Mouse (Mus musculus) gastrocnemius, adult 18-20 months (tissue): ENCODE data around the gene Eps8l3. TPM values are rescaled to one million over a fixed set of nuclear protein-coding genes. Genes with fewer than 3 reads are reported as not detected.

Experiments
- DNase-seq: peaks from one replicate; pipeline ENCODE4 v3.0.0; 2021; ENCODE audit warnings: low spot score
- long read RNA-seq, 2 experiments: library from polyadenylated mRNA; stranded (forward); transcript quantifications; one replicate each; pipeline ENCODE4 v2.0.0; 2021
- total RNA-seq, 2 experiments: library from RNA; stranded (reverse); gene quantifications; 2 replicates each; pipeline ENCODE4 v1.2.3; 2021

Eps8l3 gene
- not detected for total RNA-seq
- long read RNA-seq, experiment 1 = 0 reads
- long read RNA-seq, experiment 2 = 0 reads

- DNase-seq = no peak
Measured at GRCm38 (mm10) chr3:107877005-107877404, at the start of gene Eps8l3. TSS of gene Eps8l3 (plus strand) at chr3:107877229.

GRCm38 (mm10) chr3:107827873-107828405 is 49.1 kb upstream of the Eps8l3 start:
- DNase-seq = no peak

- peak; percentile 58 for DNase-seq
Measured at GRCm38 (mm10) chr3:107828518-107828917, 48.5 kb upstream of the Eps8l3 start.

- DNase-seq = no peak
Measured at GRCm38 (mm10) chr3:107828997-107829396, 48.0 kb upstream of the Eps8l3 start.

DNA sequence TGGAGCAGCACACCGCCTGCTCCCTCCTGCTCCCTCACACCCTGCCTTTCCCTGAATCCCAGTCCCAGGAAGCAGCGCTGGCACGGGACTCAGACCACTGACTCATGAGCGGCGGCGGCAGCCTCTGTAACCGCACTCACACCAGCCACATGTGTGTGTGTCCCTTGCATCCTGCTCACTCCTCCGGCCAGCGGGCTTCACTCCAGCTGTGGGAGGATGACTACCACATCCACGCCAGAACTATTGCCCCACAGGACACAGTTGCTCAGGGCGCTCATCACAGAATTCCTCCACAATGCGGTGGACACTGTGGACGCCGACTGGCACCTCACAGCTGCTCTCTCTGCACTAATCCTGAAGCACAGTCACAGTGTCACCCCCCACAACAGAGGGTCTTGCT is 47.4 kb upstream of the Eps8l3 start:
- DNase-seq = peak; percentile 77

GRCm38 (mm10) chr3:107831875-107832554 is 45.0 kb upstream of the Eps8l3 start:
- peak; percentile 55 for DNase-seq

GRCm38 (mm10) chr3:107832645-107833044 is 44.4 kb upstream of the Eps8l3 start:
- DNase-seq = no peak

DNA sequence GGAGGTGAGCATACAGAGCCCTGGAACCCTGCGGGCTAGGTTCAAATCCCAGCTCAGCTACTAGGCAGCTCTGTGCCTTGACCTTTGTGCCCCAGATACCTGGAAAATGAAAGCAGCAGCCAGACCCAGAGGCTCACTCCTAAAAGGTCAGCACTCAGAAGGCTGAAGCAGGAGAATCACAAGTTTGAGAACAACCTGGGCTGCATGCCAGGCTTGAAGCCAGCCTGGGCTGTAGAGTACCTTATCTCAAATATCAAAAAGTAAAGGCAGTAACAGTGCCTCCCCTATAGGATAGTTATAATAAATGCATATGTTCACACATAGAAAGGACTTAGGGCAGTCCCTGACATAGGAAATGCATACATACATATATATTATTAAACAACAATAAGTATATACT is 43.7 kb upstream of the Eps8l3 start:
- DNase-seq = no peak

DNA sequence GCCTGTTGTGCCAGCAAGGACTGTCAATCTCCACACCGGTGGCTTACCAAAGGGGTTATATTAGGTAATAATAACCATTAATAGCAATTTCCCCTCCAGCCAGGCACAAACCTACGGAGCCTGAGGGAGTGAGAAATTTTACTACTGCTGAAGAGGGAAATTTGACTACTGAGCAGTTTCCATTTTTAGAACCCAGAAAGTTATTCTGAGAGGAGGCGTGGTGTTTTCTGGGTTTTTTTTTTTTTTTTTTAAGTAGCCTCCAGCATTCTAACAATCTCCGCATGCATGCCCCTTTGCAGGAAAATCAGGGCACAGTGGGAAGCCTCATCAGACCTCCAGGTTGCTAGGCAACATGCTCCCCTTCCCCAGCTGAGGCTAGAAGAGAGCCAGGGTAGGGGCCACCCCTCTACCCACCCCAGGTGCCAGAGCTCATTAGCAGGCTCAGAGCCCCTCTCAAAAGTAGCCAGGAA is 43.1 kb upstream of the Eps8l3 start:
- DNase-seq = no peak

DNA sequence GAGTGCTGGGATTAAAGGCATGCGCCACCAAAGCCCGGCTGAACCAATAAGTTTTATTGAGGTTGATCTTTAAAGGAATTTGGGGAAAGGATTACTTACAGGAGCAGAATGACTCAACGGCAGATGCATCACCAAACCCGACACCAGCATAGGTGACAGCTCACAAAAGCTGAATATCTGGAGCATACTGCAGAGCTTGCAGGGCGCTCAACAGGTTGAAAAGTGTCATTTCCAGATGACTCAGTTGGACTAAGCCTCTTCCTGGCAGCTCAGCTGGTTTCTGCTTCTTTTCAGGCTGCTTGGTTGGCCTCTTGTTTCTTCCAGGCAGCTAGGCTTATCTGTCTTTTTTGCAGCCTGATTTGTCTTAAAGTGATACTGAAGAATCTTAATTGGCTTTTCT is 41.7 kb upstream of the Eps8l3 start:
- no peak for DNase-seq

GRCm38 (mm10) chr3:107839855-107840254 is 37.2 kb upstream of the Eps8l3 start:
- DNase-seq = no peak

DNA sequence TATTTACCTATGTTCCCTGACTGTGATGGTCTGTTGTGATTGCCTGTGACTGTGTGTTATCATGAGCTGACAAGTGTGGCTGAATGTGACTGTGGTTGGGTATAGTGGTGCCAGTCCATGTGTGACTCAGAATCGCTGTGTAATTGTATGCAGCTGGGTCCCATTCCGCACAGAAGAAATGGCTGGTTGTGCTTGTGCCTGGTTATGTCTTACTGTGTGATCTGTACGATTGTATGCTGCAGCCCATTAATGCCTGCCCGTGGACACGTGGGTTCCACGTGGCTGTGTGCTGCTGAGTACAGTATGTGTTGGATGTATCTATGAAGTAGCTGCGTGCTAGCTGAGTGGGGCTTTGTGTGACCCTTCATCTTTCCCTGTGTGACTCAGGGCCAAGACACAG is 36.2 kb upstream of the Eps8l3 start:
- no peak for DNase-seq

DNA sequence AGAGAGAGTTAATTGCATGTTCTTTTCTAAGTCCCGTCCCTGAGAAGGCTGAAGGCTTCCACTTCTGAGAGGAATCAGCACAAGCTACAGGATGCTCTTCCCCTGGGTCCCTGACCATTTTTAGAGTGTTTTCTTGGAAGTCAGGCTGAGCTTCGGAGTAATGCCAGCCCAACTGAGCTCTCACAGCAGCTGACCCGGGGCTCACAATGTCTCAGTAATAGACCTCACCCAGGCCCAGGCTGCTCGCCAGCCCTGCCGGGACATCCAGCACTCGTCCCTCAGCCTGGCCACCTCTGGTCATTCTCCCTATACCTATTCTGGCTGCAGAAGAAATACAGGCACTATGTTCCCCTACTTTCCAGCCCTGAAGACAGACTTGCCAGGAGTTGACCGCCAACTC is 35.7 kb upstream of the Eps8l3 start:
- DNase-seq = peak; percentile 92

DNA sequence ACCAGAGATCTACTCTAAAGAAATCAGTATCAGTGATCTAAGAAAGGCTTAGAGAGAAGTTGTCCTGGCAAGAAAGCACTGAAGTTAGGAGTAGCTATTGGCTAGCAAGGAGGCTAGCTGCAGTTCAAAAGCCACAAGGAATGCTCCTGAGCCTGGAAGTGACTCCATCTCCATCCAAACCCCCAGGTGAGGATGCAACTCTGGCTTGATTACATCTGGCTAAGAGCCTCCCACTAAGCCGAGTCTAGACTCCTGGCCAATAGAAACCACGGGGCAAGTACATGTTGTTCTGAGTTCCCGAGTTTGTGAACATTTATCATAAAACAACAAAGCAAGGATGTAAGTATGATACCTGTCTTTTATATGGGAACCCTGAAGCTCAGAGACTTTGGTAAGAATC is 33.6 kb upstream of the Eps8l3 start:
- no peak for DNase-seq

GRCm38 (mm10) chr3:107844001-107844400 is 33.0 kb upstream of the Eps8l3 start:
- no peak for DNase-seq

DNA sequence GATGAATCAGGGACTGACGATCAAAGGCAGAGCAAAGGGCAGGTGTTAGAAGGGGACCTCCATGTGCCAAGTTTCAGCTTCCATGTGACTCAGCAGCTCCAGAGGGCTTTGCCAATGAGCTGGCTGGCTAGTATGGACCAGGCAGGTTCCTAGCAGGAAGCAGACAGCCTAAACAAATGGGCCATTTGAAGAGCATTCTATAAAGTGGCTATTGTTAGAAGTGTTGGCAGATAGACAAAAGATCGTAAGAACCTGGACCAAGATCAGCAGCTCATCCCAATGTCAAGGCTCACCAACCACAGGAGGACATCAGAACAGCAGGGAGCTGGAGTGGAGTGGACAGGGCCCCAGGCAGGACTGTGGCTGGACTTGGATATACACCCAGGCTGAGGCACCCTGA is 32.5 kb upstream of the Eps8l3 start:
- DNase-seq = no peak

GRCm38 (mm10) chr3:107846175-107846574 is 30.9 kb upstream of the Eps8l3 start:
- no peak for DNase-seq

GRCm38 (mm10) chr3:107846835-107847234 is 30.2 kb upstream of the Eps8l3 start:
- no peak for DNase-seq

- DNase-seq = no peak
Measured at GRCm38 (mm10) chr3:107848126-107848525, 28.9 kb upstream of the Eps8l3 start.

DNA sequence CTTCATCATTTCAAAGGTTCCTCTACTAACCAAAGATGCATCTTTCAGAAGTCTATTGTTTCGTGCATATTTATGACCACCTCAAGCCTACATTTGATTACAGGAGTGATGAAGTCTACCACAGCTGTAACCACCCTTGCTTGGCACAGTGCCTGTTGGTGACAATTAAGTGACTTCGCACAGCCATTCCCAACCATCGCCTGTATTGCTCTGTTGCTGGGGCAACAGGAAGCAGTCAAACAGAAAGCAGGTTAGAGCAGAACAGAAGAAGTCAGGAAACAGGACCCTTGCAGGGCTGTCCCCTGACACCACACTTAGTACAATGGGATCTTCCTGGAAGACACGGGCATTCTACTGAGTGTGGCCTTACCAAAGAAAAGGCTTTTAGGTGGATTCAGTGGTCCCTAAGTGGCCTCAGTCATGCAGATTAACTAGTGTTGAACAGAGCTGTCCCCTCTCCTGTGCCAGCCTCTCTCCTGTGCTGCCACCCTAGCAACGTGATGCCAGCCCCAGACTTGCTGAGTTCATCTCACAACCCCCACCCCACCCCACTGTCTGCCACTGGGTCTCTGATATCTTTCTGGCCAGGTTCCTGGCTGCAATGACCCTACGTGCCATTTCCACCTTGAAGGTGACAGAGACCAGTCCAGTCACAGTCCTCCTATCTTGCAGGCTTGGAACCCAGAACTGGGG is 27.9 kb upstream of the Eps8l3 start:
- DNase-seq = no peak

DNA sequence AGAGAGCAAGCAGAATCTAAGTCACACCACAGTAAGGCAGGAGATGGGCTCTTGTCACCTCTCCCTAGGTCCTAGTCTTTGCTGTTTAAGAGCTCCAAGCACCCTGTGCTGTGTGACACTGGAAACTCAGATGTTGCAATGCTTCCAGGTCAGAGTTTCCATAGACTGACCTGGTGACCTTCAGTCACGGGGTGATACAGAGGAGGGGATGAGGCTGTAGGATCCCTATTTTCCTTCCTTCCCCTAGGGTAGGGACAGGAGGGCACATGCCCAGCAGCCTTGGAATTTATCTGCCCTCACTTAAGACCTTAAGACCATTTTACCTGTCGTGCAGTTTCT is 27.4 kb upstream of the Eps8l3 start:
- DNase-seq = no peak

GRCm38 (mm10) chr3:107850418-107851031 is 26.5 kb upstream of the Eps8l3 start:
- peak; percentile 60 for DNase-seq
